In the genomic region with DNA sequence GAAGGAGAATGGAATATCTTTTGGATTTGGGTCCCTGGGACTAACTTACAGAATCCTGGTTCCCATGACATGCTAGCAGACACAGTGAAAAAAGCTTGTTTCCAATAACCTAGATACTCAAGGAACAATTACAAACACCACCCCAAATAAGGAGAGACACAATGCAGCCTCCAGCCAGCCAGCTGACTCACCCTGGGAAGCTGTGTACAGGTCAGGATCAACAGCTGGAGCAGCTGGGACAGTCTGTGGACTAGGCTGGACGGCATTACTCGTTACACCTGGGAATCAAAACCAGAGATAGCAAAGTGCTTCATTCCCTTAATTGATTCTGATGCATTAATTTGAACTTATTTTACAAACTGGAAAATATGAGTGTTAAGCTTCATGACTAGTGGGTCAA, we compare ENCODE assay signal across 25 mouse cellular contexts. TPM values are rescaled to one million over a fixed set of nuclear protein-coding genes. Genes with fewer than 3 reads are reported as not detected.
A peak's percentile ranks its signal among the peaks of the same experiment; 100 is the strongest.
DNase-seq lines count a peak whose midpoint lies in the region; ATAC-seq and TF ChIP-seq lines count a peak whose summit lies in the region.
"Had no signal": no experiment of that assay in that cellular context is flagged by ENCODE, and none has a peak within 500 bp of the region (broad histone marks: within the 10 kb centered on the region; RNA-seq: fewer than 3 reads in every experiment).

No protein-coding gene starts in this region.

- H3K9me3 ChIP-seq in heart, embryonic 11.5 days (replicated peaks; ENCODE audit: control insufficient read depth, low read length), result no peaks in the 10 kb centered on the region
- H3K9me3 ChIP-seq: embryonic facial prominence, embryonic 10.5 days; forebrain, embryonic 13.5 days; hindbrain, embryonic 13.5 days had no signal

- TF ChIP-seq CTCF in gastrocnemius, adult 2 months (IDR thresholded peaks at IDR 0.05), result no peak

- intact Hi-C loops in gastrocnemius, adult 2 months (cut with DNase I), result no loop called here
- intact Hi-C loops in heart, postnatal 10 days (cut with DNase I), result no loop called here

- no peak overlapping the region for H3K4me2 ChIP-seq in heart, embryonic 11.5 days
- H3K4me2 ChIP-seq: forebrain, embryonic 13.5 days; hindbrain, embryonic 13.5 days had no signal

- no peaks in the 10 kb centered on the region for H3K4me1 ChIP-seq in heart, embryonic 11.5 days (ENCODE audit: control insufficient read depth, insufficient read depth, low read length)
- H3K4me1 ChIP-seq: embryonic facial prominence, embryonic 10.5 days; forebrain, embryonic 13.5 days; hindbrain, embryonic 13.5 days had no signal

- no peak overlapping the region for H3K27ac ChIP-seq in gastrocnemius, adult 2 months
- no peak overlapping the region for H3K27ac ChIP-seq in heart, embryonic 11.5 days (ENCODE audit: low read depth, low read length)
- H3K27ac ChIP-seq: embryonic facial prominence, embryonic 10.5 days; forebrain, embryonic 13.5 days; hindbrain, embryonic 13.5 days; hindbrain, postnatal 0 days had no signal

- H3K4me3 ChIP-seq in gastrocnemius, adult 2 months, result no peak overlapping the region
- H3K4me3 ChIP-seq in heart, embryonic 11.5 days (ENCODE audit: low read depth, low read length), result no peak overlapping the region
- H3K4me3 ChIP-seq: embryonic facial prominence, embryonic 10.5 days; forebrain, embryonic 13.5 days; hindbrain, embryonic 13.5 days had no signal

- H3K36me3 ChIP-seq in heart, embryonic 11.5 days (ENCODE audit: control insufficient read depth, insufficient read depth, low read length), result peaks cover 4% of the 10 kb centered on the region; the same call in 1 of the 2 replicates

- WGBS in heart, embryonic 11.5 days (ENCODE audit: insufficient replicate concordance), result 90% methylated on average over 2 of the region's 2 CpGs

- no peak for ATAC-seq in heart, embryonic 11.5 days (replicated peaks; ENCODE audit: insufficient number of reproducible peaks, low FRiP score, low TSS enrichment)
- ATAC-seq: forebrain, embryonic 13.5 days; hindbrain, postnatal 0 days had no signal

- DNase-seq in gastrocnemius, adult 2 months, result peak; percentile 18
- DNase-seq in gastrocnemius, postnatal 4 days (ENCODE audit: low spot score in 2 of 2), result no peak
- DNase-seq in heart, adult 8-10 months (ENCODE audit: low spot score), result peak; percentile 21
- DNase-seq in heart, postnatal 10 days, result peak; percentile 41 to 43
- DNase-seq in skeletal muscle tissue, adult 2 months (ENCODE audit: low read depth, low spot score), result peak; percentile 3
- DNase-seq in embryo, embryonic 9.5 days (ENCODE audit: extremely low spot score), result no peak
- DNase-seq in adrenal gland, postnatal 25 days, result no peak
- DNase-seq: adrenal gland, adult 8-10 months; cerebellum, adult 11-12 months; cerebellum, adult 9-10 months; cerebellum, postnatal 36 days; gastrocnemius, postnatal 36 days; kidney, adult 11 months; kidney, adult 9 months had no signal

- no peak overlapping the region for H3K9ac ChIP-seq in heart, embryonic 11.5 days (ENCODE audit: low read depth, low read length)
- H3K9ac ChIP-seq: forebrain, embryonic 13.5 days; hindbrain, embryonic 13.5 days had no signal

- H3K27me3 ChIP-seq in heart, embryonic 11.5 days (ENCODE audit: control insufficient read depth, insufficient read depth, low read length), result no peaks in the 10 kb centered on the region
- H3K27me3 ChIP-seq: CH12.LX; forebrain, embryonic 13.5 days; hindbrain, embryonic 13.5 days had no signal

RNA-seq across cellular contexts. Expression of a gene that starts 44.5 kb away (rescaled TPM):
- total RNA-seq in gastrocnemius, adult 2 months (2021), result 10 to 100 TPM; 30.0 to 30.1 TPM
- total RNA-seq in gastrocnemius, postnatal 4 days (2021), result 10 to 100 TPM; 37.1 to 37.4 TPM
- total RNA-seq in heart, adult 8-10 months (2022), result 10 to 100 TPM; 20.8 to 36.7 (median 29.6) TPM
- 91.8 and 93.6 TPM in 2 replicates for polyA plus RNA-seq in heart, embryonic 11.5 days (2014; fragmentation: Nextera tagmentation; extraction: Ambion mirVana)
- 10 to 100 TPM; 36.5 to 44.5 TPM for total RNA-seq in heart, postnatal 10 days (2021)
- 53.1 and 66.7 TPM in 2 replicates for total RNA-seq in adrenal gland, postnatal 25 days (2021)

RNA-seq across cellular contexts. Expression of a gene that starts 44.5 kb away (rescaled TPM):
- total RNA-seq in gastrocnemius, adult 2 months (2021), result 1 to 10 TPM; 1.3 to 1.6 TPM
- total RNA-seq in gastrocnemius, postnatal 4 days (2021), result not detected
- under 1 TPM in 1 of 4 experiments, not detected in 3; 0.53 TPM for total RNA-seq in heart, adult 8-10 months (2022)
- 0.19 and 0.31 TPM in 2 replicates for polyA plus RNA-seq in heart, embryonic 11.5 days (2014; fragmentation: Nextera tagmentation; extraction: Ambion mirVana)
- total RNA-seq in heart, postnatal 10 days (2021), result not detected
- total RNA-seq in adrenal gland, postnatal 25 days (2021), result not detected in 2 replicates

RNA-seq across cellular contexts. Expression of a gene that starts 57.1 kb away (rescaled TPM):
- total RNA-seq in gastrocnemius, adult 2 months (2021), result not detected
- total RNA-seq in gastrocnemius, postnatal 4 days (2021), result not detected
- total RNA-seq in heart, adult 8-10 months (2022), result not detected
- polyA plus RNA-seq in heart, embryonic 11.5 days (2014; fragmentation: Nextera tagmentation; extraction: Ambion mirVana), result not detected in 2 replicates
- not detected for total RNA-seq in heart, postnatal 10 days (2021)
- not detected in 2 replicates for total RNA-seq in adrenal gland, postnatal 25 days (2021)
- total RNA-seq: adrenal gland, adult 8-10 months; CH12.LX; gastrocnemius, adult 8-10 months; gastrocnemius, postnatal 36 days; hematopoietic stem cell, adult 5-6 weeks; hindbrain, postnatal 0 days had no signal
- polyA plus RNA-seq: embryonic facial prominence, embryonic 10.5 days; embryonic facial prominence, embryonic 14.5 days; forebrain, embryonic 13.5 days; heart, embryonic 14.5 days; hindbrain, embryonic 13.5 days; hindbrain, postnatal 0 days; intestine, embryonic 14.5 days had no signal

Comparison
In these comparisons a context has a peak if more than half of its experiments do, and no peak if none do; other contexts are left out.
1. DNase-seq: peak in gastrocnemius, adult 2 months (single experiment), heart, adult 8-10 months (single experiment), heart, postnatal 10 days (2 of 2) and skeletal muscle tissue, adult 2 months (single experiment); none in gastrocnemius, postnatal 4 days (0 of 2), embryo, embryonic 9.5 days (single experiment) and adrenal gland, postnatal 25 days (single experiment).